Mouse (Mus musculus) c-Kit-positive CD71-positive TER-119-positive erythroid progenitor cells, embryonic 14.5 days (primary cell): ENCODE results near the gene Slc9a3.

ENCODE experiments used
- DNase-seq: peaks from one replicate; pipeline ENCODE4 v3.0.0-alpha.2; 2013; ENCODE audit warnings: low spot score

Gene Slc9a3

GRCm38 (mm10) chr13:74145983-74146622, 24.8 kb downstream of the Slc9a3 start:
- no peak for DNase-seq

GRCm38 (mm10) chr13:74147327-74147726, 26.1 kb downstream of the Slc9a3 start:
- DNase-seq = peak; percentile 34

- DNase-seq = peak; percentile 69
Observed at GRCm38 (mm10) chr13:74166348-74167056, 45.2 kb downstream of the Slc9a3 start.

GRCm38 (mm10) chr13:74167057-74167413, 45.8 kb downstream of the Slc9a3 start:
- no peak for DNase-seq

- DNase-seq = no peak
Observed at GRCm38 (mm10) chr13:74167492-74167891, 46.2 kb downstream of the Slc9a3 start.

GRCm38 (mm10) chr13:74169446-74170164, 48.3 kb downstream of the Slc9a3 start:
- no peak for DNase-seq

- no peak for DNase-seq
Observed at GRCm38 (mm10) chr13:74172036-74172435, 50.8 kb downstream of the Slc9a3 start.

- DNase-seq = no peak
Observed at GRCm38 (mm10) chr13:74183011-74183695, 61.9 kb downstream of the Slc9a3 start.

GRCm38 (mm10) chr13:74192613-74193012, 71.4 kb downstream of the Slc9a3 start:
- DNase-seq = peak; percentile 19

- no peak for DNase-seq
Observed at GRCm38 (mm10) chr13:74196451-74196850, 75.2 kb downstream of the Slc9a3 start.

GRCm38 (mm10) chr13:74208317-74208985, 87.2 kb downstream of the Slc9a3 start, which contains the start of gene Exoc3:
TSS of gene Exoc3 (minus strand) at chr13:74208732.
- peak; percentile 87 for DNase-seq

GRCm38 (mm10) chr13:74208986-74209345, 87.7 kb downstream of the Slc9a3 start:
- DNase-seq = no peak

- DNase-seq = no peak
Observed at GRCm38 (mm10) chr13:74218441-74218840, 97.2 kb downstream of the Slc9a3 start.
